Mouse (Mus musculus) embryo, embryonic 11.5 days (tissue): ENCODE results near the gene Ino80b.

Experiments used
- DNase-seq: peaks from one replicate; pipeline ENCODE4 v3.0.0-alpha.2; 2012; ENCODE audit warnings: low read depth, low spot score

Gene Ino80b

GRCm38 (mm10) chr6:83141636-83142035 lies 16.4 kb upstream of the Ino80b start:
- no peak for DNase-seq

GRCm38 (mm10) chr6:83140044-83140443 lies 14.8 kb upstream of the Ino80b start:
- no peak for DNase-seq

GRCm38 (mm10) chr6:83138056-83138455 lies 12.8 kb upstream of the Ino80b start:
- DNase-seq = no peak

GRCm38 (mm10) chr6:83137576-83137950 lies 12.3 kb upstream of the Ino80b start:
- DNase-seq = peak; percentile 84

GRCm38 (mm10) chr6:83136881-83137575 lies 11.8 kb upstream of the Ino80b start:
- peak; percentile 73 for DNase-seq

GRCm38 (mm10) chr6:83136291-83136880 lies 11.2 kb upstream of the Ino80b start:
- DNase-seq = no peak

- DNase-seq = no peak
Measured at GRCm38 (mm10) chr6:83135571-83136161, 10.4 kb upstream of the Ino80b start.

GRCm38 (mm10) chr6:83134951-83135513 lies 9.8 kb upstream of the Ino80b start, which contains the start of gene Rtkn:
Gene Rtkn (plus strand): TSS chr6:83135463.
- no peak for DNase-seq

- DNase-seq = no peak
Measured at GRCm38 (mm10) chr6:83134226-83134625, 9.0 kb upstream of the Ino80b start.

- DNase-seq = no peak
Measured at GRCm38 (mm10) chr6:83132176-83132919, 7.1 kb upstream of the Ino80b start.

- no peak for DNase-seq
Measured at GRCm38 (mm10) chr6:83131469-83132034, 6.3 kb upstream of the Ino80b start.

- no peak for DNase-seq
Measured at GRCm38 (mm10) chr6:83127419-83127818, 2.2 kb upstream of the Ino80b start.

GRCm38 (mm10) chr6:83124851-83125312 lies 349 bp downstream of the Ino80b start:
- DNase-seq = peak; percentile 87

- no peak for DNase-seq
Measured at GRCm38 (mm10) chr6:83122961-83123360, 2.3 kb downstream of the Ino80b start.

- DNase-seq = no peak
Measured at GRCm38 (mm10) chr6:83121863-83122710, 3.1 kb downstream of the Ino80b start.

GRCm38 (mm10) chr6:83120930-83121862 lies 4.0 kb downstream of the Ino80b start, which contains the start of gene Wbp1:
Gene Wbp1 (minus strand): TSS chr6:83121559.
- DNase-seq = peak; percentile 97

GRCm38 (mm10) chr6:83119734-83120051 lies 5.5 kb downstream of the Ino80b start:
- no peak for DNase-seq

- DNase-seq = no peak
Measured at GRCm38 (mm10) chr6:83118825-83119733, 6.2 kb downstream of the Ino80b start.
